Mouse (Mus musculus): ENCODE data around the gene Ing2.

The Ing2 gene

GRCm38 (mm10) chr8:47674777-47675710 is at the start of gene Ing2:
TSS of gene Ing2 (minus strand) at chr8:47675556.
- DNase-seq: peak; percentile 100

- no peak for DNase-seq
Measured at GRCm38 (mm10) chr8:47721609-47722008, 46.3 kb upstream of the Ing2 start.

- DNase-seq: no peak
Measured at GRCm38 (mm10) chr8:47718641-47719040, 43.3 kb upstream of the Ing2 start.

GRCm38 (mm10) chr8:47713761-47714745 is 38.7 kb upstream of the Ing2 start, which contains the start of gene Cdkn2aip:
TSS of gene Cdkn2aip (minus strand) at chr8:47713932.
- DNase-seq: peak; percentile 93

GRCm38 (mm10) chr8:47713171-47713663 is 37.9 kb upstream of the Ing2 start:
- DNase-seq: peak; percentile 17

GRCm38 (mm10) chr8:47708106-47708505 is 32.8 kb upstream of the Ing2 start:
- no peak for DNase-seq

- no peak for DNase-seq
Measured at GRCm38 (mm10) chr8:47706746-47707145, 31.4 kb upstream of the Ing2 start.

- DNase-seq: no peak
Measured at GRCm38 (mm10) chr8:47702333-47702732, 27.0 kb upstream of the Ing2 start.

- DNase-seq: no peak
Measured at GRCm38 (mm10) chr8:47697696-47698095, 22.3 kb upstream of the Ing2 start.

- DNase-seq: peak; percentile 73
Measured at GRCm38 (mm10) chr8:47695431-47696105, 20.2 kb upstream of the Ing2 start.

GRCm38 (mm10) chr8:47693119-47693518 is 17.8 kb upstream of the Ing2 start:
- peak; percentile 64 for DNase-seq

GRCm38 (mm10) chr8:47691831-47692230 is 16.5 kb upstream of the Ing2 start:
- DNase-seq: no peak

- no peak for DNase-seq
Measured at GRCm38 (mm10) chr8:47691303-47691702, 15.9 kb upstream of the Ing2 start.

- no peak for DNase-seq
Measured at GRCm38 (mm10) chr8:47690674-47691078, 15.3 kb upstream of the Ing2 start.

- no peak for DNase-seq
Measured at GRCm38 (mm10) chr8:47689704-47690326, 14.5 kb upstream of the Ing2 start.

GRCm38 (mm10) chr8:47684441-47684840 is 9.1 kb upstream of the Ing2 start:
- DNase-seq: no peak

- DNase-seq: no peak
Measured at GRCm38 (mm10) chr8:47683994-47684393, 8.6 kb upstream of the Ing2 start.

GRCm38 (mm10) chr8:47680306-47680705 is 5.0 kb upstream of the Ing2 start:
- DNase-seq: no peak

- no peak for DNase-seq
Measured at GRCm38 (mm10) chr8:47679603-47680002, 4.2 kb upstream of the Ing2 start.

- DNase-seq: no peak
Measured at GRCm38 (mm10) chr8:47676631-47677030, 1.3 kb upstream of the Ing2 start.

GRCm38 (mm10) chr8:47676224-47676623 is 868 bp upstream of the Ing2 start:
- DNase-seq: no peak

GRCm38 (mm10) chr8:47675786-47676185 is 430 bp upstream of the Ing2 start:
- DNase-seq: peak; percentile 46

Measured in right cerebral cortex, adult 18-20 months (tissue).